Mouse (Mus musculus): ENCODE measurements at regions not wholly inside any gene's neighbourhood (a gene's known extent, or its start where the extent isn't known, plus 50 kb on each side); places are given as distances from the start of the nearest gene placed in this dataset.

DNA sequence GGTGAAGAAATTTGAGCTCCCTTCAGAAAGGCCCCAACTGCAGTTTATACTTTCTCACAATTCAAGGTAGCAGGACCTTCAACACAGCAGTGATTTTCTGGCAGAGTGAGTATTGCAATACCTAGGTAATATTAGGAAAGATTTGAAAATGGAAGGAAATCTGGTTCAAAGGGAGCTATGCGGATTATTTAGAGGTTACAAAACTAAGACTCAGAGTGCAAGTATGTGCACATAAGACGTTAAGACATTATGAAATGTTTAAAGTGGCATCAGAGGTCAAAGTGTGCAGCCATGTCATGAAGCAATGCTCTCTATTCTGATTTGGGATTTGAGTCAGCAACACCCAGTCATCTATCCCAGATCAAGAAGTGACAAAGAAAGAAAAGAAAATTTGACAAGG, 164.6 kb downstream of the Ptn start:
- DNase-seq (ENCODE audit: low read depth, low spot score): no peak

DNA sequence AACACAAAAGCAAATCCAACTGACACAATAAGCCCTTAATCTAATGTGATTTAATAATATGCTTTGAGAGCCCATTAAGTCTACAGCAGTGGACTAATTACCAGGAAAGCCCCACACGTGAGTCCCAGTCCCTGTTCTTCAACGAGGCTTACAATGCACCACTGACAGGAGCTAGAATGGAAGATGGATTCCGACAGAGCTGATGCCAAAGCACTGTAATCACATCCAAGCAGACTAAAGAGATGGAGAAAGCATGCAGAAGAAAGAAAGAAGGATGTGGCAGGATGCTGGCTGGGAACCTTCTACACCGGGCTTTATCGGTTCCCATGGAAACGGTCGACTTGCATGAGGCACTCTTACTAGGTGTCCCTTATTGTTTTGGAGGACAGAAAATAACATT, 165.1 kb downstream of the Ptn start:
- peak; percentile 40 for DNase-seq (ENCODE audit: low read depth, low spot score)

DNA sequence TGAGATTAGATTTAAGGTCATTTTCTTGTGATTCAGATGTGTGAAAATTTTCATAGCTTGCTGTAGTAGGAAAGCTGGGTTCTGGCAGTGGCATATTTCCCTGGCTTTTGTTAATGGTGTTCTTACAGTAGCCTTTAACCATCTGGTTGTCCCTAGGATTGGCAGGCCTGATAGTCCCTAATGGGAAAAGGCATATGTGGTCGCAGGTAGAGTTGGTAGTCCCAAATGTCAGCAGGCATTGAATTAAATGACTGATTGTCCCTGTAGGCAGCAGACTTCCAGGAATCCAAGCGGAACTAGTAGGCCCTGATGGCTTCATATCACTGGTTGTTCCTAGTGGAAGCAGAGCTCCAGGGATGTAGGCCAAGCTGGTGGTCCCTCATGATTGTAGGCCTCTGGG, 173.0 kb downstream of the Ptn start:
- DNase-seq (ENCODE audit: low read depth, low spot score): no peak

DNA sequence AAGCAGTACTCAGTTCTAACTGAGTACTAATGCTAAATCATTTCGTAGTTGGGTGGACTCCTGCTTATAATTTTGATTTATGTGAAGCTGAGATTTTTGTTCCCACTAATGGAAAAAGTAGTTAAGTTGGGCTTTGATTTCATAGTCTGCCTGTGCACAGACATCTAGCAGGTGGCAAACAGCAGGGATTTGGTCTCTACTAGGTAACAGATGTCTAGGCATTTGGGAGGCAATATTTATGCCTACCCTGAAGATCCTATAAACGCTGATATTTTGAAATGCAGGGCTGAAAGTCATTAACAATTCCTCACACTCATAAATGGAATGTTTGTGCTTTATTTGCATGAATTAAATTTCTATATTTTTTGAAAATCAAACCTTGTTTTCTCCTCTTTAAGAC, 182.4 kb downstream of the Ptn start:
- no peak for DNase-seq (ENCODE audit: low read depth, low spot score)

DNA sequence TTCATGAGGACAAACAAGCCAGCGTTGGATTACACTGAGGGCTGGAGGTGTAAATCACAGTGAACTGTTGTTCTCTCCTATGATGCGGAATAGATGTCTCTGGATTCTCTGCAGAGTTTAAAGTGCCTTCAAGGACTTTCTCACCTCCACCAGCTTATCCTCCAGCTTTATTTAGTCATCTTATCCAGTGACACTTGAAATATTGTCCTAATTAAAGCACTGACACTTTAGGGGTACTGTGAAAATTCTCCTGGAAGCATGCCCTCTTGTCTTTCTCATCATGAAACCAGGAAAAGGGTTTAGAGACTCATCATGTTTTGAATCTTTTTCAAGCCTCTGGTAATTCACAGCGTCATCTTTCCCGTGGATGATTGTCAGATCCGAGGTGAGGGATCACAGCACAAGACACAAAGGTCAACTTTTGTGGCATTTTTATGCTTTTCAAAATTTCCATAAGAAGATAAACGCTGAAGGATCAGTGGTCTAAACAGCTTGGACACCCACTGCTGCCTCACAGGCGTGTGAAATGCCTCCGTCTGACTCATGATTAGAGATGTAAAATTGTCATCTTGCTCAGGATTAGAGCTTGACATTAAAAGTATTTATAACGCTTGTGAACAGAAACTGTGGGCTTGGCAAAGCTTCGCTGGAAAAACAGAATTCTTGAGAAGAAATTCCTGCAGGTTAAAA, 201.6 kb downstream of the Ptn start:
- DNase-seq (ENCODE audit: low read depth, low spot score): no peak

DNA sequence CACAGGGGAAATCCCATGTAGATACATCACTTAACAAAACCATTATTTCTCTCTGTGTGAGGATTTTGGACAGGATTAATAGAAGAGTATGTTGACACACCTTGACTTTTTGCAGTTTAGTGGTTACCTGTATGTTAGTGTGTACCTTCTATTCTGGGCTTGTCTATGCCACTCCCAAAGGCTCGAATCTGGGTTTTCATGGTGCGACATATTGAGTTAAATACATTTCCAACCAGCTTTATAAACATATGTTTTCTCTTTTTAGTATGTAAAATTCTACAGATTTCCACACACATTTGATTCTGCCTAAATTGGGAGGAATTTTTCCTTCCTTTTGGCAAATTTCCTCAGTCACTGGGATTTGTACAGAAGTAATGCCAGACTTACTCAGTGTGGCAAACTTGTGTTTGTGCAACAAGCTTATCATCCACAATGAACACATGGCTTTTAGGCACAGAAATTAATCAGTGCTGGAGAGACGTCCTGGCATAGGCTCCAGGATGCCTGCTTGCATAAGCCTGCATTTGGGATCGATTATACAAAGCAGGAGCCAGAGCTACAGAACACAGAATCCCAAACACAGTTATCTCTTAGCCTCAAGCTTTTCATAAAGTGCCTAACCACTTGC, 204.3 kb downstream of the Ptn start:
- DNase-seq (ENCODE audit: low read depth, low spot score): no peak

DNA sequence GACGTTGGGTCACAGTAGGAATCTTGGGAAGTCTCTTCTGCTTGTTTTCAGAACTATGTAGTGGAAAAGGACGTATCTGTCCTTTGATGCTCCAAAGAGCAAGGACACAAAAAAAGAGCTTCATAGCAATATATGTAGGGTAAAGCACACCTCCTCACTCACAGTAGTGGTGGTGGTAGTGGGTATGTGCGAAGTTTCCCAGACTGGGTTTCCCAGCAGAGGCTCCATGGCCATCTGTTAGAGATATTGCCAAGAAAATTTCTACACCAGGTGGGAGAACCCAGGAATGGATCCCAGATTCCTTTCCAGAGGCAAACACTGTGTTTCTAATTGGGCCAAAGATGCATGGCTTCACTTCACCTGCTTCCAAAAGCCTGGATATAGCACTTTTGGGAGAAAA, 205.2 kb downstream of the Ptn start:
- no peak for DNase-seq (ENCODE audit: low read depth, low spot score)

DNA sequence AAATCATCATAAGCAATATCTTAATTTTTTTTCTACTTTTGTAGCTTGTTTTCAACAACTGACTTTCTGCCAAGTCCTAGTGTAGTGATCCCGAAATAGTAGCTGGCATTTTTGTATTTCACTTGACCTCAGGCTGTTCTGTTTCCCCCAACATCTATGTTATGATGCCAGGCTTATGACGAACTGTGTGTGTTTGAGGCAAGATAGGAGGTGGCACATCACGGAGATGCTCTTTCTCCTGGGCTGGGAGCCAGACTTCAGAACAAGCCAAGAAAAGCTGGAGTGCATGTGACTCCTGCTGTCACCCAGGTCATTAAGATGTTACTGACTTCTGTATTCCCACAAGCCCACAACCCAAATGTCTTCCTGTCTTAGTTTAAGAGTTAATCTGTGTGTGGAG, 208.7 kb downstream of the Chrm2 start:
- no peak for DNase-seq (ENCODE audit: low read depth, low spot score)

DNA sequence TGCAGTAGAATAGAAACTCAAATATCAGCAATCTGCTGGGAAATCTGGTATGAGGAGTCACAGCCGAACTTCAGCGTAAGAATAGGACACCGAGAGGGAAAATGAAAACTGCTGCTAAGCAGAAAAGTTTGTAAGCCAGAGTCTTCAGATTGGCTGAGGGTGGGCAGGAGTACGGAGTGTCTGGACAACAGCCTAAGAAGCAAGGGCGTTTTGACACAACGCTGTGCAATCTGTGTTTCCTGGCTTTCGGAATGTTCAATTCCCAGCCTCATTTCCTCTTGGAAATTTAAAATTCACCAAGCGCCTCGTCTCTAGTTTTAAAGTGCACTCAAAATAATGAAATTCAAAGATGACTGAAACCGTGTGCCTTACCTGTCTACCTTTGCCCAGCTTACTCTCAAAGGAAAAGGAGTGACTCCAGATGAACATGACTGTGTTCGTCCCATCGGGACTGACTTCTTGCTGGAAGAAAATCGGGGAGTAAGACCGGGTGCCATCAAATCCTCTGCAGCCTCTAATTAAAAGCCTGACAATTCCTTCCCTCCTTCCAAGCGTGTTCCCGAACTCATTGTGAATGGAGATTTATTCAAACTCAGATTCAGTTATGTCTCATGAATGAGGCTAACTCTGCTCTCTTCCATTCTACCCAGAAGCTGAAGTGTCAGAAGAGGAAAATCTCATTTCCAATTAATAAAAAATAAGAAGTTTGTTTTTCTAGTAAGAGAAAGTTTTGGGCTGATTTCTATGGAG, 203.2 kb downstream of the Chrm2 start:
- DNase-seq (ENCODE audit: low read depth, low spot score): no peak

DNA sequence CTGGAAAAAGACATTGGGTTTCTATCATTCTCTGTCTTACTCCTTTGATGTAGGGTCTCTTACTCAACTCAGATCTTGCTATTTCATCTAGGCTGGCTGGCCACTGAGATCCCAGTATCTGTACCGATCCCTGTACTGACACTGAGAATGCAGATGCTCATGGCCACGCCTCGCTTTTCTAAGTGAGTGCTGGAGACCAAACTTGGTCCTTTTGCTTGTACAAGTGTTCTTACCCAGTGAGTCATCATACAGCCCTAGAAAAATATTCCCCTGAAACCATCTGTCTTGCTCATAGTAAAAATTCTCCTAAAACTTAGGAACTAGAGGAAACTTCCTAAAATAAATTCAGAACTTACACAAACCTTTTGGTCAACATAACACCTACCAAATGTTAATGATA, 193.2 kb downstream of the Chrm2 start:
- DNase-seq (ENCODE audit: low read depth, low spot score): no peak

Data from brain, embryonic 18.5 days (tissue).